Mouse (Mus musculus): ENCODE results near the gene Prss36. TPM values are rescaled to one million over a fixed set of nuclear protein-coding genes. Genes with fewer than 3 reads are reported as not detected.
A peak's percentile ranks its signal among the peaks of the same experiment; 100 is the strongest.
"Not testable (repeated sequence)": the region's sequence is repeated elsewhere in the genome, so short reads cannot be mapped to it uniquely, and the experiment has no call there.

The Prss36 gene
- total RNA-seq, 2 experiments from 2014 or later: 2.5 to 2.8 TPM

DNA sequence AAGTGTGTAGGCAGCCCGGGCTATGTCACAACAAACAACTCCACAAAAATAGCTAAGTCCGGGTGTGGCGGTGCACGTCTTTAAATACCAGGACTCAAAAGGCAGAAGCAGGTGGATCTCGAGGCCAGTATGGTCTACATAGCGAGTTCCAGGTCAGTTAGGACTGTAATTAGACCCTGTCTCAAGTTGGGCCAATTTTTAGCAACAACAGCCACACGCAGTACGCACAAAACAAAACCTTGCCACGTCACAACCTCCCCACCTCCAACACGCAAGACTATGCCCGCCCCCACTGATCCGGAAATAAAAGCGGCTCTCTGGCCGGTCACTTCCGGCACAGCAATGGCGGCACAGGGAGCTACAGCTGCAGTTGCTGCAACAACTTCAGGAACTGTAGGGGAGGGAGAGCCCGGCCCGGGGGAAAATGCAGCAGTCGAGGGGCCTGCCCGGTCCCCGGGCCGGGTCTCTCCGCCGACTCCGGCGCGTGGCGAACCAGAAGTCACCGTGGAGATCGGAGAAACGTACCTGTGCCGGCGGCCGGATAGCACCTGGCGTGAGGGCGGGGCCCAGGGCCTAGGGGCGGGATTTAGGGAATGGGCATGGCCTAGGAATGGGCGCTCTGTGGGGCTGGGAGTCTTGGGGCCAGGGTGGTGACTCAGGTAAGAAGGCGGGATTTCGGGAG, 34.2 kb downstream of the Prss36 start, which contains the start of gene Kat8:
Gene Kat8, plus strand, starts transcription at position 327 of the 682 bp plus-strand sequence.
- ATAC-seq (replicated peaks; ENCODE audit: low FRiP score, low TSS enrichment, poor library complexity, severe bottlenecking): peak; percentile 98

DNA sequence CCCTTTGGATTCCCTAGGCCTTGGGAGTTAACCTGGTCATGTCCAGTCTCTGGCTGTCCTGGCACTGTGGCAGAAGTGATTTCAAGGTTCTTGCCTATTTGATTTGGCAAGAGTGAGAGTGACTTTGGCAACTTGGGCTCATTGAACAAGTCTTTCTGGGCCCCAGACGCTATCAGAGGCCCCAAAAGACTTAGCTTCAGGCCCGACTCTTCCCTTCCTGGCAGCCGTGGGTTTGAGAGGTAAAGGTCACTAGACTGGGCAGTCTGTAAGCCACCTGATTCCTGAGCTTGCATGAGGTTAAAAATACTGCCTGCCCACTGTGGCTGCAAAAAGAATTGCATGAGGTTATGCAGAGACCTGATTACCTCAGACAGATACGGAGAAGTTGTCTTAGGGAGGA, 37.9 kb downstream of the Prss36 start:
- ATAC-seq (replicated peaks; ENCODE audit: low FRiP score, low TSS enrichment, poor library complexity, severe bottlenecking): no peak

DNA sequence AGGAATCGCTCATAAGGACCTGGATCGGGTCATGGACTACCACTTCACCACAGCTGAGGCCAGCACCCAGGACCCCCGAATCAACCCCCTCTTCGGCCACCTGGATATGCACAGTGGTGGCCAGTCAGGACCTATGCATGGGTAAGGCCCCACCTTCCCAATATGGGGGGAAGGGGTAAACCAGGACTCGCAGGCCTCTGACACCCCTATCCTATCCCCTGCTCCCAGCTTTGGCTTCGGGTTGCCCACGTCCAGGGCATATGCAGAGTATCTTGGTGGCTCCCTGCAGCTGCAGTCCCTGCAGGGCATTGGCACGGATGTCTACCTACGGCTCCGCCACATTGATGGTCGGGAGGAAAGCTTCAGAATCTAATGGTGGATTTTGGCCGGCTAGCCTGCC, 38.6 kb downstream of the Prss36 start:
- no peak for ATAC-seq (replicated peaks; ENCODE audit: low FRiP score, low TSS enrichment, poor library complexity, severe bottlenecking)

DNA sequence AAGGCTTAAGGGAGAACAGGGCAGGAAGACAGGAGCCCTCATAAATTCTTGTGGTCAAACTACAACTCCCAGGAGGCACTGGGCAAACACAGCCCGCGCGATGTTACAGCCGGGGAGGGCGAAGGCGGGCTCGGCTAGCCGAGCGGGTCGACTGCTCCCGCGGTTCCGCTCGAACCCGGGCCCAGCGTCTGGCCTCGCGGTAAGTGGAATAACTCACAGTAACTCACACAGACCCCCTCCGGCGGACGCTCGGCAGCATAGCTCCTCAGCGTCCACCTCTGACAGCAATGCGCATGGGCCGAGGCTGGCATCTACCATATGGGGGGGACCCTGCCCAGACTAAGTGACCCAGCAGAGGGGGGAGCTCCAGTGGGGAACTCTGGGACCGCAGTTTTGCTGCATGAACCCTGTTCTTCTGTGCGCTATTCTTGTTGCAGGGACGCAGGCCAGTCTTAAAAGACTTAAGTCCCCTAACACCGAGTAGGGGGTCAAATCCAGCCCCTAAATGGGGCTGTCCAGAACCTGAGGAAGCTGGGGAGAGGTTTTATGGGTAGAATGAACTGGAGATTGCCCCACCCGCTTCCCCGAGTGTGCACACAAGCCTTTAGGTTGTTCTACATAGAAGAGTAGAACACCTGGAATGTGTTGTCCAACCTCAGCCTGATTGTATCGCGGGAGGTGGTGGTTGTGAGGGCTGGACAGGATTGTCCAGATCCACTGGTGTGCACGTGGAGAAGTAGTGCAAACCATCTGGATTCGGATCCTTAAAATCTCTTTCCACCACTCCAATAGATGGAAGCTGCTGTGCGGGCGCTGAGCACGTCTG, 42.3 kb downstream of the Prss36 start, which contains the start of gene Bckdk:
Gene Bckdk, plus strand, starts transcription at position 112 of the 826 bp plus-strand sequence.
- peak; percentile 84 for ATAC-seq (replicated peaks; ENCODE audit: low FRiP score, low TSS enrichment, poor library complexity, severe bottlenecking)

DNA sequence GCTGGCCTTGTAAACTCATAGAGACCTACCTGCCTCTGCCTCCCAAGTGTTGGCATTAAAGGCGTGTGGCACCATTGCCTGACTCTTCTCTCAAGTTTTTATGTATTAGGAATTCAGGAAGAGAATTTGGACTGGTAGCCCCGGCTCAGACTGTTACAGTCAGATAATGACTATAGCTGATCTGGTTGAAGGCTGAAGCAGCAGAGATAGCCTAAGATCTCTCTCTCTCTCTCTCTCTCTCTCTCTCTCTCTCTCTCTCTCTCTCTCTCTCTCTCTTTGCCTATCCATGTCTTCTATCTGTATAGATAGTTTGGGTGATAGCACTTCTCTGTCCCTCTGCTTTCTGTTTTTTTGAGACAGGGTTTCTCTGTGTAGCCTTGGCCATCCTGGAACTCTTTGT, 44.8 kb downstream of the Prss36 start:
- no peak for ATAC-seq (replicated peaks; ENCODE audit: low FRiP score, low TSS enrichment, poor library complexity, severe bottlenecking)

DNA sequence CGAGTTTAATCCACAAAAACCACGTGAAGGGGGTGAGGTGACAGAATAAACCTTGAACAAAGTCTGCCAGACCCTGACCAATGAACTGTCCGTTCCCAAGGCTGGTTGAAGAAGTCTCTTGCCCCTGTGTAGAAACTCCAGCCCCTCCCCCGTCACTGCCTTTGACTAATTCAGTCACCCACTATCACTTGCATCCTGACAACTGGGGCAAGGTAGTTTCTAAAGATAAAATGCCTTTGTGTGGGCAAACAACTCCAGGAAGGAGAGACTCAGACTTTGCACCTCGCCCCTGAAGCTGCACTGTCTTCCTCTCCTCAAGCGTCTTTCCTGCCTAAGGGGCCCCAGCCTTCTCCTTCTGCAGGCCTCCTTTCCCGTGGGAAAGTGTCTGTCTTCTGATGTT, 46.5 kb downstream of the Prss36 start:
- ATAC-seq (replicated peaks; ENCODE audit: low FRiP score, low TSS enrichment, poor library complexity, severe bottlenecking): 0 out of 2 replicates have a peak, but pooled peaks have one; percentile 13

DNA sequence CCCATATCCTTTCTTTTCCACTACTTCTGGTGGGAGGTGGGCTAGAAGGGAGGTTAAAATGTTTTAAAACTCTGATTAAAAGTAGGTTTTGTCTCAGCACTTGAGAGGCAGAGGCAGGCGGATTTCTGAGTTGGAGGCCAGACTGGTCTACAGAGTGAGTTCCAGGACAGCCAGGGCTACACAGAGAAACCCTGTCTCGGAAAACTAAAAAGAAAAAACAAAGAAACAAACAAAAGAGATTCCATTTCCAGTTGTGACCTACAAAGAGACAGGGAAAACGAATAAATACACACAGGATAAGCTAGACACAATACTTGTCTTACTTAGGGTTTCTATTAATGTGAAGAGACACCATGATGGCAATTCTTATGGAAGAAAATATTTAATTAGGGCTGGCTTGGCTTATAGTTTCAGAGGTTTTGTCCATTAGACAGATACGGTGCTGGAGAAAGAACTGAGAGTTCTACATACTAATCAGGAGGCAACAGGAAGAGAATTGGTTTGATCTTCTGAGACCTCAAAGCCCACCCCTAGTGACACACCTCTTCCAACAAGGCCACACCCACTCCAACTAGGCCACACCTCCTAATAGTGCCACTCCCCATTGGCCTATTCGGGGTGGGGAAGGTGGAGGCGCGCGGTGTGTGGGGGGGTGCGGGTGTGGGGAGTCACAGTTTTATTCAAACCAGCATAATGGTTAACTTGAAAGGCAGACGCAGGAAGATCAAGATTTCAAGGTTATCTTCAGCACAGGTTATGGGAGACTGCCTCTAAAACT, 48.2 kb downstream of the Prss36 start:
- ATAC-seq (replicated peaks; ENCODE audit: low FRiP score, low TSS enrichment, poor library complexity, severe bottlenecking): no peak

DNA sequence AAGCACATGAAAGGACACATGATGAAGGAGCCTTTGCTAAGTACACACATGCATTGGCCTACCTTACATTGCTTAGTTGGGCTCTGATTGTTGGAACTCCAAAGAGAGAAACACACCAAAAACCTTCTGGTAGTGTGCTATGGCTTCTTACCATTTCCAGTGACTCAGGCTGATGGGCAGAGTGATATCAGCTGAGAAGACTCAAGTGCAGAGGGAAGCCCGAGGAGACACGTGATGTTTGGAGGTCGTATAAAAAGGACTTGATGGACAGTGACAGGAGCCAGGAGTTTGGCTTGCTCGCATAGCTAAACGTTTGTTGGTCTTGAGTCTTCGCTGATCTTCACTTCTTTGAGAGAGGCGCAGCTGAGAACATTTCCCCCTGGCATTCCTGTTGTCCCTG, 49.0 kb downstream of the Prss36 start:
- no peak for ATAC-seq (replicated peaks; ENCODE audit: low FRiP score, low TSS enrichment, poor library complexity, severe bottlenecking)

DNA sequence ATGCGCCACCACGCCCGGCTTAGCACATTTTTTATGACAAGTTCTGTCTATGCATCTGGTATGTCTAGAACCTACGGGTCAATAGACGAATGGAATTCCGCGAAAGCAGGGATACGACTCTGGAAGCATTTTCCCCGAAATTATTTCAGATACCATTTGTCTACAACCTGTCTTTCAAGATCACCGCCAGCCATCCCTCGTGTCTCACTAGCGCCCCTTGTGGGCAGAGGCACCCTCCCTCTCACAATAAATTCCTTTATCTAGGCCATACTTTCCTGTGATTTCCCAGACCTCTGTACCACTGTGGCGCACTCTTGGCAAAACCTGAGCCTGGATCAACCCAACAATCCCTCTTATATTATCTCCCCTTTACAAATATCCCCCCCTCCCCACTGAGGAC, 50.1 kb downstream of the Prss36 start:
- no peak for ATAC-seq (replicated peaks; ENCODE audit: low FRiP score, low TSS enrichment, poor library complexity, severe bottlenecking)

DNA sequence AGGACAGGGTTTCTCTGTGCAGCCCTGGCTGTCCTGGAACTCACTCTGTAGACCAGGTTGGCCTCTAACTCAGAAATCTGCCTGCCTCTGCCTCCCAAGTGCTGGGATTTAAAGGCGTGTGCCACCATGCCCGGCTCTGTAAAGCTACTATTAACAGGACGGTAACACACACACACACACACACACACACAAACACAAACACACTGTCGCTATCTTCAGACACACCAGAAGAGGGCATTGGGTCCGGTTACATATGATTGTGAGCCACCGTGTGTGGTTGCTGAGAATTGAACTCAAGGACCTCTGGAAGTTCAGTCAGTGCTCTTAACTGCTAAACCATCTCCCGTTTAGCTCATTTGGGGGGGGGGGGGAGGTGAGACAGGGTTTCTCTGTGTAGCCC, 50.6 kb downstream of the Prss36 start:
- not testable (repeated sequence) for ATAC-seq (replicated peaks; ENCODE audit: low FRiP score, low TSS enrichment, poor library complexity, severe bottlenecking)

DNA sequence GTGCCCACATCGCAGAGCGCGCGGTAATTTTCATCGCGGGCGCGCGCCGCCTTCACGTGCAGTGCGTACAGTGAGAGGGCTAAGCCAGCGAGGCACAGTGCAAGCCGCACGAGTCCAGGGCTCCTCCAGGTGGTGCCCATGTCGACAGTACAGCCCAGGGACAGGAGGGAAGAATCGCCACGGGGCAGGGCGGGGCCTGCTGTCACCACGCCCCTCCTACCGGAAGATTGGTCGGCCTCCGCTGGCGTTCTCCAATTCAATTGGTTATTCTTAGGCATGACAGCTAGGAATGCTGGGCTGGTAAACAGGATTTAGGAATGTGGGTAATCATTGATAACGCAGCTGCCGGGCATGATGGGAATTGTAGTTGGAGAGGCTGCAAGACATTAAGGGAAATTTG, 51.1 kb downstream of the Prss36 start, which contains the start of the genes Gm21974 and Vkorc1:
Gene Gm21974, minus strand, starts transcription at position 13 of the 400 bp plus-strand sequence.
Gene Vkorc1, minus strand, starts transcription at position 176 of the 400 bp plus-strand sequence.
- peak; percentile 96 for ATAC-seq (replicated peaks; ENCODE audit: low FRiP score, low TSS enrichment, poor library complexity, severe bottlenecking)

DNA sequence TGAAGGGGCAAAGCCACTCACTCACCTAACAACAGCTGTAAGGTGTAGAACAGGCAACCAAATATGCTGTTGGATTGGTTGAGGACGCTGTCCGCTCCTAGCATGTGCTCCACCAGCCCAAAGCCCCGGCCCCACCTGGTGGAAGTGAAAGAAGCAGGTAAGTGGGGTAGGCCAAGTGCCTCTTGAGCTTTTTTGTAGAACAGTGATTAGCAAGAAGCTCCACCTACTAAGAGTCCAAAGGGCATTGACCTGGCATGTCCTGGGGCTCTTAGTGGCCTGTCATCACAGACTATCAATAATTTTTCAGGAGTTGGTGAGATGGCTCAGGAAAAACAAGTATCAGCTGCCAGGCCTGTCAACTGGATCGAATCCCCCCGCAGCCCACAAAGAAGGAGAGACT, 52.0 kb downstream of the Prss36 start:
- no peak for ATAC-seq (replicated peaks; ENCODE audit: low FRiP score, low TSS enrichment, poor library complexity, severe bottlenecking)

DNA sequence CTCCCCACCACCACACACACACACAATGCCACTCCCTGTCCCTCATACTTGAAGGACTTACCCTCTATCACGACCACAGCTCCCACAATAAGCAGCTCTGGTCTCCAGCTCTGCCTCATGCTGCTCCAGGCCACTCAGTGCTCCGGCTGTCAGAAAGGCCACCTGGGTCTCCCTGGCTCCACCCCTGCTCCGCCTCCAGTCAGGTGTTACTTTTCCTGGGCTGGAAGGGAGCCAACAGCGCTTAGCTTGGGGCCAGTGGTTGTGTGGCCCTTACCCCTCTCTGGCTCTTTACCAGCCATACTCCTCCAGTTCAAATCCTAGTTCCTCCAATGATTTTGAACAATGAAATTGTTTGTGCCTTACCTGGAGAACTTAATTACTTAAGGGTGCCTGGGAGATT, 55.7 kb downstream of the Prss36 start, which contains the start of gene Prss53:
Gene Prss53, minus strand, starts transcription at position 173 of the 400 bp plus-strand sequence.
- no peak for ATAC-seq (replicated peaks; ENCODE audit: low FRiP score, low TSS enrichment, poor library complexity, severe bottlenecking)

DNA sequence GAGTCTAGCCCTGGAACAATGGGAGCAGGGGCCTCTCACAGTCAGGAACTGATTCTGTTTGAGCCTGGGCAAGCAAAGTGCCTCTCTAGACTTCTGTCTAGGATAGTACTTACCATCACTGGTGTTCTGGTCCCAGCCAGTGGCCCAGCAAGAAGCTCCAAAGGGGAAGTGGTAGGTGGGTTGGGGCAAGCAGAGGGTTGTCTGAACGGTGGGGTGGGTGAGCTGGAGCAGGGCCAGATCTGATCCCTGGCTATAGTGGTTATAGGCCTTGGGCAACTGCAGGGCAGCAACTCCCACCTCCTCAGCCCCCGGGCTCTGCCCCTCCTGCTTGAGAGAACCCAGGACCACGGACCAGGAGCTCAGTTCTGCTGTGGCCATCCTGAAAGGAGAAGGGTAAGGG, 57.7 kb downstream of the Prss36 start:
- no peak for ATAC-seq (replicated peaks; ENCODE audit: low FRiP score, low TSS enrichment, poor library complexity, severe bottlenecking)

DNA sequence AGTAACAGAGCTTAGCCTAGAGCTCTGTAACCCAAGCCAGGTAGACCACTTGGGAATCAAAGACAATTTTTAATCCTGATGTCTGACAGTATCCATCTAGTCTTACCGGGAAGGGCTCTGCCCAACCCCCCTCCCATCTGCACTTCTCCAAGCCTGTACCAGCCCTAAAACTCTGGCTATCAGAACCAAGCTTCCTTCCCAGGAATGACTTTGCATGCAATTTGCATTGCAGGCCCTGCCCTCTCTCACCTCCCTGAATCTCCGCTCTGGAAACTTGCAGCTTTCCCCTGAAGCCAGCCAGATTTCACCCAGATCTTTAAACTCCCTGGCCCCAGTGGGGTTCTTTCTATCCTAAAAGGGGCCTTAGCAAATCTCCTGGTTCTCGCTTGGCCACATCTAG, 58.7 kb downstream of the Prss36 start:
- ATAC-seq (replicated peaks; ENCODE audit: low FRiP score, low TSS enrichment, poor library complexity, severe bottlenecking): no peak

DNA sequence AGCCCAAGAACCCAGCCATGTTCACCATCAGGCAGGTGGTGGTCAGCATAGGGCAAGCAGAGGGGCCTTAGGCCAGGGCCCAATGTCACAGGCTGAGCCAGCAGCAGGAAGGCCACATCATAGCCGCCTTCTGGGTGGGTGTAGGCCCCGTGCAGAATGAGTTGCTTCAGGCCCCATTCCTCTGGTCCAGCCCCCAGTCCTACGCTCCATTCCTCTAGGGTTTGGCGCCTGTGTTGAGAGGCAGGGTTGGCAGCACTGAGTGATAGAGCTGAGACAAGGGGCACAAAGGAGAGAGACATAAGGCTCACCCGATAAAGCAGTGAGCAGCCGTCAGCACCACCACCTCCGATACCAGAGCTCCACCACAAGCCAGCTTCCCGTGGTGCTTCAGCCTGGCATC, 59.3 kb downstream of the Prss36 start:
- no peak for ATAC-seq (replicated peaks; ENCODE audit: low FRiP score, low TSS enrichment, poor library complexity, severe bottlenecking)

DNA sequence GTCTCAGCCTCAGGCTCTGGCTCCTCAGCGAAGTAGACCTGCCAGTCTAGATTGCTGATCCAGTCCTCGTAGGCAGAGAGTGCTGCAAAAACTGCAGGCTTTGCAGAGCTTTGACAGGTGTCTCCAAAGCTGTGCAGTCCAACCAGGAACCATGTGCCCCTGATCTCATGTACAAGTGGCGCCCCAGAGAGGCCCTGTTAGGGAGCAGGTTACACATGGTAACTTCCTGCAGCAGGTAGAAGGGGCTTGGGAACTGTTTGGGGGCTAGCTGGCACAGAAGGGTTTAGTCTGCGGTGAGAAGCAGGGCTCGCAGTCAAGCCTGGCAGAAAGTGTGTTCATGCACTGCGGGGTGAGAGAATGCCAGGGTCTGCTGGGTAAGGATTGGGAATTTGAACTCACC, 60.0 kb downstream of the Prss36 start:
- no peak for ATAC-seq (replicated peaks; ENCODE audit: low FRiP score, low TSS enrichment, poor library complexity, severe bottlenecking)

DNA sequence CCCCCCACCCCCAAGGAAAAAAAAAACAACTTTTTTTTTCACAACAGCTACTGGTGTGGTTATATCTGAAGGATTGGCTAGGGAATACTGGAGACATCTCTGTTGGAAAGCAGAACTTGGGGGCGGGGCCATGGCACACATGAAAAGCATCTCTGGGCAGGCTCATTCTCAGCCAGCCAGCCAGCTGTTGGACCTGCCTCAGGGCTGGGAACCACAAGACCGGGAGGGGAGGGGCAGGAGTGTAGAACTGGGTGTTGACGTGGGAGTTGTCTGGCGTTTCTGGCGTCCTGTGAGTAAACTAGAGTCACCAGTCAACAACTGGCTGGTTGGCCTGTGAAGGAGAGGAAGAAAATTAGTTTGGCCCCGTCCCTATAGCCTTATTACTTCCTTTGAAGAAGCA, 60.6 kb downstream of the Prss36 start:
- 0 out of 2 replicates have a peak, but pooled peaks have one; percentile 16 for ATAC-seq (replicated peaks; ENCODE audit: low FRiP score, low TSS enrichment, poor library complexity, severe bottlenecking)
